Mouse (Mus musculus): ENCODE data around the gene Tbx2. TPM values are rescaled to one million over a fixed set of nuclear protein-coding genes. Genes with fewer than 3 reads are reported as not detected.

The Tbx2 gene
- polyA plus RNA-seq (2014; fragmentation: Nextera tagmentation; extraction: Ambion mirVana) = 6.3 and 6.5 TPM in 2 replicates

DNA sequence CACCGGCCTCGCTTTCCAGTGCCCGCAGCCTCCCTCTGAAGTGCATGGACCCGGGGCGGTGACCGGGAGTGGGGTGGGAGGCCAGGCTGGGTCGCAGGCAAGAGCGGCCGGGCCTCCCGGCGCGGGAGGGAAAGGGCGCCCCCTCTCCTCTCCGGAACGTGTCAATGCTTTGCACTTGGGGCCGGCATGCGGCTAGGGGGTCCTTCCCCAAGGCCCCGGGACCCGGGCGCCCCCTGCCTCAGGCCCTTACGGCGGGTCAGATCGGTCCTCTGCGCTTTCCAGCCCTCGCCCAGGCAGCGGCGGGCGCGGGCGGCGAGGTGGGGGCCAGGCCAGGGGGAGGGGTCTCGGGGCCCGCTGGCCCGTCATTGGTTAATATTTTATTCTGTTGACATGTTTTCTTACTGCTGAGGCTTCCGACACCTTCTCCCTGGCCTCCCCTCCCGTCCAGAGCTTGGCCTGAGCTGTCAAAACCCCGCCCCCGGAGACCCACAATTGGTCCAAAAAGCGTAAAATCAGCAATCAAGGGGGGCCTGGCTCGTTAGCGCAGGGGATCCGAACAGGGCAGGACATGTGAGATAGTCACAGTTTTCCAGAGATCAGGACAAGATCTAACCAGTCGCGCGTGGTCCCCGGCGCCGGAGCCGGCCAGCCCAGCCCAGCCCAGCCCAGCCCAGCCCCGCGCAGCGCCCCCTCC lies at the start of gene Tbx2:
Tbx2 (plus strand) TSS at position 321 of the 694 bp plus-strand sequence.
- WGBS = 0% methylated on average over 29 of the region's 52 CpGs
- Histone ChIP-seq H3K36me3 (ENCODE audit: control insufficient read depth, insufficient read depth, low read length) (peaks cover 9% of the 10 kb centered on the region; the same call in 1 of the 2 replicates), H3K4me2 (ENCODE audit: low read depth, low read length) (peak within 1 kb of the TSS; percentile 72), H3K27me3 (replicated peaks; ENCODE audit: control insufficient read depth, insufficient read depth, low read length) (peaks cover 63% of the 10 kb centered on the region), H3K9ac (ENCODE audit: low read depth, low read length) (peak within 1 kb of the TSS; percentile 97), H3K9me3 (ENCODE audit: control insufficient read depth, low read length) (no peaks in the 10 kb centered on the region), H3K27ac (replicated peaks; ENCODE audit: low read depth, low read length) (peak within 1 kb of the TSS; percentile 94), H3K4me3 (ENCODE audit: low read depth, low read length) (peak within 1 kb of the TSS; percentile 70), H3K4me1 (ENCODE audit: control insufficient read depth, insufficient read depth, low read length) (peaks cover 20% of the 10 kb centered on the region)
- DNase-seq (ENCODE audit: low spot score) (peak; percentile 96), ATAC-seq (ENCODE audit: low read depth) (peak; percentile 82)

DNA sequence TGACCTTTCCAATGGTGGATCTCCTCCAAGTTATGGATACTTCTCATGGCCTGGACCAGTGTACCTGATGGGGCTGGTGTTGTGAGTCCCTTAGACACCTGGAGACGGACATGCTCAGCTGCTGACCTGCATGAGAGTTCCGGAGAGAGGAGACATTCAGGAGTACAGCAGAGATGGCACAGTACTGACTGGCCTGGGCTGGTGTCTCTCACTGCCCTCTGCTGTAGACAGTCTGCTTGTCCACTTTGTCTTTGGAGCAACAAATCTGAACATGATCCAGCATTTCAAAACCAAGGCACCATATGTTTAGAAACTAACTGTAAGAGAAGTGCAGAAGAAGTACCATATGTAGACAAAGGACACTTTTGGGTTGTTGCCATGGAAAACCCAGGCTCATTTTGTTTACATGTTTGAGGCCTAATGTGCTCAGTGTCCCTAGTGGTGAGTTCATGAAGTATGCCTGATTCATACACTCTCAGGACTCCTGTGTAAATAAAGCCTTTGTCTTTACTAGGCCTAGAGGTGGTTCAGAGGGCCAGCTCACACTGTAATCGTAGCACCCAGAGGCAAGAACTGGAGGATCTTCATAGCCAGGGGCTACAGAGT lies 46.1 kb upstream of the Tbx2 start:
- no peaks in the 10 kb centered on the region for H3K36me3 ChIP-seq (ENCODE audit: control insufficient read depth, insufficient read depth, low read length)
- no peak overlapping the region for H3K27ac ChIP-seq (replicated peaks; ENCODE audit: low read depth, low read length)
- ATAC-seq (ENCODE audit: low read depth) (peak; percentile 53; the same call in 1 of the 2 replicates), DNase-seq (ENCODE audit: low spot score) (peak; percentile 77)
- H3K27me3 ChIP-seq (replicated peaks; ENCODE audit: control insufficient read depth, insufficient read depth, low read length) = peaks cover 3% of the 10 kb centered on the region; the same call in 1 of the 2 replicates
- WGBS = 69% methylated on average over 3 of the region's 3 CpGs
- H3K4me3 ChIP-seq (ENCODE audit: low read depth, low read length) = no peak overlapping the region
- no peaks in the 10 kb centered on the region for H3K9me3 ChIP-seq (ENCODE audit: control insufficient read depth, low read length)
- H3K9ac ChIP-seq (ENCODE audit: low read depth, low read length) = no peak overlapping the region
- H3K4me1 ChIP-seq (ENCODE audit: control insufficient read depth, insufficient read depth, low read length) = peaks cover 5% of the 10 kb centered on the region
- no peak overlapping the region for H3K4me2 ChIP-seq (ENCODE audit: low read depth, low read length)

DNA sequence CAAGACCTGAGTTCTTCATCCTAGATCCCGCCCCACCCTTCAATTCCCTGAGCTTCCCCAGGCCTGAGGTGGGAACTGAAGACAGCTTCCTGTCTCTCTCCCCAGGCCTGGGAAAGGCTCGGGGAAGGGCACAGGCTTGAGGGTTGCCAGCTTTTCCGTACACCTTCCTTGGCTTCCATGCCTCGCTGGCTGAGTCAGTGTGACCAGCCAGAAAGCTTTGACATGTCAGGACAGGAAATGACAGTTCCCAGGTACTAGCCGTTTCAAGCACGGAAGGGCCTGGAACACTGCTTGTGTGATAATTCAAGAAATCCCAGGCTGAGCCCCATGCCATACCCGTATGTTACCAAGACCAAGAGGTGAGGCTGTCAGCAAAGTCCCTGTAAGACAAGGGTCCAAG lies 42.6 kb upstream of the Tbx2 start:
- no peak overlapping the region for H3K27ac ChIP-seq (replicated peaks; ENCODE audit: low read depth, low read length)
- H3K4me1 ChIP-seq (ENCODE audit: control insufficient read depth, insufficient read depth, low read length) = peaks cover 22% of the 10 kb centered on the region
- no peak overlapping the region for H3K9ac ChIP-seq (ENCODE audit: low read depth, low read length)
- no peak overlapping the region for H3K4me2 ChIP-seq (ENCODE audit: low read depth, low read length)
- H3K36me3 ChIP-seq (ENCODE audit: control insufficient read depth, insufficient read depth, low read length) = no peaks in the 10 kb centered on the region
- no peaks in the 10 kb centered on the region for H3K27me3 ChIP-seq (replicated peaks; ENCODE audit: control insufficient read depth, insufficient read depth, low read length)
- no peaks in the 10 kb centered on the region for H3K9me3 ChIP-seq (ENCODE audit: control insufficient read depth, low read length)
- WGBS = 81% methylated on average over 7 of the region's 7 CpGs
- ATAC-seq (ENCODE audit: low read depth) (no peak), DNase-seq (ENCODE audit: low spot score) (no peak)
- no peak overlapping the region for H3K4me3 ChIP-seq (ENCODE audit: low read depth, low read length)

DNA sequence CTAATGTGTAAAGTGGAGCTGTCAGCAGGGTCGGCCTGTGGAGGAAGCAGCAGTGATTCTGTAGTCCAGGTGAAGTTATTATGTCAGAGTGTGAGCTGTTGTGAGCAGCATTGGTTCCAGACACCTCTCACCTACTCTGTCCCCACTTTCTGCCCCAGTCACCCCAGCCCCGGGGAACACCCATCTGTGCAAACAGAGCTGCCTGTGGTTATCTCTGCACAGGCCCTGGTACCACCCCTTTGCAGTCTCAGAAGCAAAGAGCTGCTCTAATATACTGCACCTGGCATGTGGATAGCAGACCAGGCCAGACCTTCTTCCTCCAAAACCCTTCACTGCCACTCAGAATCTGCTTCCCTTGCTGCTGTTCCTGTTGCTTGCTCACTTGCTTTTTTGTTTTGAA lies 42.1 kb upstream of the Tbx2 start:
- WGBS = 58% methylated on average over 2 of the region's 2 CpGs
- H3K36me3 ChIP-seq (ENCODE audit: control insufficient read depth, insufficient read depth, low read length) = no peaks in the 10 kb centered on the region
- ATAC-seq (ENCODE audit: low read depth) (no peak), DNase-seq (ENCODE audit: low spot score) (no peak)
- no peak overlapping the region for H3K4me2 ChIP-seq (ENCODE audit: low read depth, low read length)
- peaks cover 22% of the 10 kb centered on the region for H3K4me1 ChIP-seq (ENCODE audit: control insufficient read depth, insufficient read depth, low read length)
- no peaks in the 10 kb centered on the region for H3K9me3 ChIP-seq (ENCODE audit: control insufficient read depth, low read length)
- no peak overlapping the region for H3K4me3 ChIP-seq (ENCODE audit: low read depth, low read length)
- H3K27me3 ChIP-seq (replicated peaks; ENCODE audit: control insufficient read depth, insufficient read depth, low read length) = no peaks in the 10 kb centered on the region
- H3K27ac ChIP-seq (replicated peaks; ENCODE audit: low read depth, low read length) = no peak overlapping the region
- H3K9ac ChIP-seq (ENCODE audit: low read depth, low read length) = no peak overlapping the region

DNA sequence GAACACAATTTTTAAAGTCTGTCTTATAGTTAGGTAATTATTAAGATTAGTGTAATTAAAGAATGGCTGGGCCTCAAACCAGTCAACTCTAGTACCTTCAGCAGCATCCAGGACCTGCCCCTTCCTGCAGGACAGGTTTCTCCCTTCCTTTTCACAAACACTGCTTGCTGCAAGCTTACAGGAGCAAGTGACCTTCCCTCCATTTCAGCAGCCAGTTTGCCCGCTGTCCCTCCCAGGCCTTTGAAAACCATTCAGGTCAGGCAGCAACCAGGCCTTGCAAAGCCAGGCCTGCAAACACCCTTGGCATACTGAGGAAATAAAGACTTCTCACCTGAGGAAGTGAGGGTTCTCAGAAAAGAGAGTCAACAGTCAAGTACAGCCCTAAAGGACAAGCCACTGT lies 41.1 kb upstream of the Tbx2 start:
- no peak for ATAC-seq (ENCODE audit: low read depth)
- Histone ChIP-seq H3K4me2 (ENCODE audit: low read depth, low read length) (no peak overlapping the region), H3K9ac (ENCODE audit: low read depth, low read length) (no peak overlapping the region), H3K27me3 (replicated peaks; ENCODE audit: control insufficient read depth, insufficient read depth, low read length) (no peaks in the 10 kb centered on the region), H3K4me3 (ENCODE audit: low read depth, low read length) (no peak overlapping the region), H3K9me3 (ENCODE audit: control insufficient read depth, low read length) (no peaks in the 10 kb centered on the region), H3K36me3 (ENCODE audit: control insufficient read depth, insufficient read depth, low read length) (no peaks in the 10 kb centered on the region), H3K27ac (replicated peaks; ENCODE audit: low read depth, low read length) (no peak overlapping the region), H3K4me1 (ENCODE audit: control insufficient read depth, insufficient read depth, low read length) (peaks cover 18% of the 10 kb centered on the region)
- WGBS = 80% methylated on average over 1 of the region's 1 CpGs
- DNase-seq (ENCODE audit: low spot score) = no peak

DNA sequence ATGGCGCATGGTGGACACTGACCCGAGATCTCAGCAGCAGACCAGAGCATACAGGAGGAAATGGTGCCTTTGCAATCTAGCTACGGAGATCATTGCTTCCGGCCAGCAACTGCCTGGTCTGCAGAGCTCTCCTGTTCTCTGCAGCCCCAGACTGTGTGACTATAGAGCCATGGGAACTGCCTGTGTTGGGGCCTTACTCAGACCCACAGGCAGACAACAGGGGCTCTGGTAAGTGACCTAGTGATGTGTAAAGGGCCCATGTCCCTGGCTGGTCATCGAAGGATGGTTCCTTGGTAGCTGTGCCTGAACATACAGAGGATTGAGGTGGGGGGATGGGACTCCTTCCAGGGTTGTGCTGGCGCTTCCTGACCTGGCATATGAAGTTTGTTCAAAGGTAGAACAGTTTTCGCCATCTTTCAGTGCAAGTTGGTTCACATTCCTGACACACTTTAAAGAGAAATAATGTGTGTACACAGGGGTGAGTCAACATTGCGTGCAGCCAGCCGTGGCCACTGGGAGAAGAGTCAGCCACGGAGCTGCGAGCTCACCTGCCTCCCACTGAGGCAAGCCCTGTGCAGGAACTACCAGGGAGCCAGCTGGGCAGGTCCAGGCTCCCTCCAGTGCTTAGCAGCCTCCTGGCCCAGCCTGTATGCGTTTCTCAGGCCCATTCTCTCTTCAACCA lies 39.7 kb upstream of the Tbx2 start:
- H3K27ac ChIP-seq (replicated peaks; ENCODE audit: low read depth, low read length) = no peak overlapping the region; the same call in 1 of the 2 replicates
- peak; percentile 56; the same call in 1 of the 2 replicates for ATAC-seq (ENCODE audit: low read depth)
- H3K4me2 ChIP-seq (ENCODE audit: low read depth, low read length) = no peak overlapping the region
- H3K9me3 ChIP-seq (ENCODE audit: control insufficient read depth, low read length) = no peaks in the 10 kb centered on the region
- no peaks in the 10 kb centered on the region for H3K27me3 ChIP-seq (replicated peaks; ENCODE audit: control insufficient read depth, insufficient read depth, low read length)
- no peak overlapping the region for H3K9ac ChIP-seq (ENCODE audit: low read depth, low read length)
- no peak overlapping the region for H3K4me3 ChIP-seq (ENCODE audit: low read depth, low read length)
- peaks cover 17% of the 10 kb centered on the region for H3K4me1 ChIP-seq (ENCODE audit: control insufficient read depth, insufficient read depth, low read length)
- DNase-seq (ENCODE audit: low spot score) = no peak
- 54% methylated on average over 12 of the region's 12 CpGs for WGBS
- no peaks in the 10 kb centered on the region for H3K36me3 ChIP-seq (ENCODE audit: control insufficient read depth, insufficient read depth, low read length)

DNA sequence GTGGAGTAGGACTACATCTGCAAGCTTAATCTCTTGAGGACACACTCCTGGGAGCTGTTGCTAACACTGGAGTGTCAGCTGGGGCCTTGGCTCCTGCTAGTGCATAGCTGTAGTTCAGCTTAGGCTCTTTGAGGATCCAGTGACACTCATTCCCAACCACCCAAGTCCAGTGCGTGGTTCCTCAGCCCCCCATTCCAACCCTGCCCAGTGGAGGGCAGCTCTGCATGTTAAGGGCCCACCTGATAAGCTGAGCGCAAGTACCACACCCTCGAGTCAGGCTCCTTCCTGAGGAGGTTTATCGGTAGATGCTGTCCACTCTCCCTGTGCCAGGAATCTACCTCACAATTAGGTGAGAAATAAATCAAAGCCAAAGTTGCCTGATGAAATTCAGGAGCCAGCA lies 32.9 kb upstream of the Tbx2 start:
- ATAC-seq (ENCODE audit: low read depth) (no peak), DNase-seq (ENCODE audit: low spot score) (no peak)
- H3K9me3 ChIP-seq (ENCODE audit: control insufficient read depth, low read length) = no peaks in the 10 kb centered on the region
- no peak overlapping the region for H3K4me3 ChIP-seq (ENCODE audit: low read depth, low read length)
- 72% methylated on average over 4 of the region's 4 CpGs for WGBS
- no peak overlapping the region for H3K9ac ChIP-seq (ENCODE audit: low read depth, low read length)
- H3K36me3 ChIP-seq (ENCODE audit: control insufficient read depth, insufficient read depth, low read length) = no peaks in the 10 kb centered on the region
- H3K4me2 ChIP-seq (ENCODE audit: low read depth, low read length) = no peak overlapping the region
- no peaks in the 10 kb centered on the region for H3K27me3 ChIP-seq (replicated peaks; ENCODE audit: control insufficient read depth, insufficient read depth, low read length)
- H3K4me1 ChIP-seq (ENCODE audit: control insufficient read depth, insufficient read depth, low read length) = no peaks in the 10 kb centered on the region
- H3K27ac ChIP-seq (replicated peaks; ENCODE audit: low read depth, low read length) = no peak overlapping the region

DNA sequence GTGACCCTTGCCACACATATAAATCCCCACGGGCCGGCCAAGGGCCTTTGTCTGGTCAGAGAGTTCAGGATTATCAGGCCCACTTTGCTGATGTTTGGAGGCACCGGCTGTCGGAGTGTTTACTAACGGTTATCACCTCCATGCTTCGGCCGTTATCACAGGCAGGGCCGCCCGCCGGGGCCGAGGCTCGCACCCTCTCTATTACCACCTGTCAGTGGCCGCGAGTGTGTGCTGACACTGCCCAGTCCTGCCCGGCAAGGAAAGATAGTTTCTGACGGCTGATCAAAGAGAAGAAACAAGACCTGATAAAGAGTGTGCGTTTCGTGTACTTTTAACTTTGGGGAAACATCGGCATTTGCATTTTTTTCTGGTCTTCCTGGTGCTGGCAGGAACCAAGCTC lies 32.5 kb upstream of the Tbx2 start:
- DNase-seq (ENCODE audit: low spot score) (no peak), ATAC-seq (ENCODE audit: low read depth) (peak; percentile 35; the same call in 1 of the 2 replicates)
- H3K27me3 ChIP-seq (replicated peaks; ENCODE audit: control insufficient read depth, insufficient read depth, low read length) = no peaks in the 10 kb centered on the region
- no peak overlapping the region for H3K4me2 ChIP-seq (ENCODE audit: low read depth, low read length)
- no peaks in the 10 kb centered on the region for H3K9me3 ChIP-seq (ENCODE audit: control insufficient read depth, low read length)
- H3K27ac ChIP-seq (replicated peaks; ENCODE audit: low read depth, low read length) = no peak overlapping the region
- no peak overlapping the region for H3K9ac ChIP-seq (ENCODE audit: low read depth, low read length)
- WGBS = 56% methylated on average over 19 of the region's 19 CpGs
- no peak overlapping the region for H3K4me3 ChIP-seq (ENCODE audit: low read depth, low read length)
- H3K4me1 ChIP-seq (ENCODE audit: control insufficient read depth, insufficient read depth, low read length) = no peaks in the 10 kb centered on the region
- H3K36me3 ChIP-seq (ENCODE audit: control insufficient read depth, insufficient read depth, low read length) = no peaks in the 10 kb centered on the region

Measured in embryonic facial prominence, embryonic 14.5 days (tissue).